Mouse (Mus musculus): ENCODE results near the gene Dazl. TPM values are rescaled to one million over a fixed set of nuclear protein-coding genes. Genes with fewer than 3 reads are reported as not detected.

Dazl gene
- polyA plus RNA-seq, 1 experiment = not detected

GRCm38 (mm10) chr17:50260856-50261255 is 32.6 kb downstream of the Dazl start:
- H3K36me3 ChIP-seq (ENCODE audit: control insufficient read depth, insufficient read depth) = no peaks in the 10 kb centered on the region
- H3K79me3 ChIP-seq (ENCODE audit: low read depth) = no peaks in the 10 kb centered on the region
- no peaks in the 10 kb centered on the region for H3K27me3 ChIP-seq (ENCODE audit: control insufficient read depth, insufficient read depth, insufficient read length)
- no peak overlapping the region for H3K4me3 ChIP-seq (ENCODE audit: insufficient read depth, poor library complexity, severe bottlenecking)
- H3K79me2 ChIP-seq (ENCODE audit: control insufficient read depth, insufficient read depth) = no peaks in the 10 kb centered on the region
- H3ac ChIP-seq (ENCODE audit: control insufficient read depth, insufficient read length, low read depth) = no peak overlapping the region
- TF ChIP-seq CEBPB (IDR thresholded peaks at IDR 0.05; ENCODE audit: low read depth) (no peak), USF1 (IDR thresholded peaks at IDR 0.05; ENCODE audit: low read depth) (no peak), MYOD1 (IDR thresholded peaks at IDR 0.05; ENCODE audit: control insufficient read depth, insufficient read length, low read depth) (no peak), MYOG (IDR thresholded peaks at IDR 0.05; ENCODE audit: control insufficient read depth, extremely low read depth, insufficient read length) (no peak), CTCF (IDR thresholded peaks at IDR 0.05; ENCODE audit: control insufficient read depth, insufficient read depth, insufficient read length) (no peak), MAX (IDR thresholded peaks at IDR 0.05) (no peak), FOSL1 (IDR thresholded peaks at IDR 0.05; ENCODE audit: insufficient read depth, low read length, poor library complexity, severe bottlenecking) (no peak)

GRCm38 (mm10) chr17:50246605-50247004 is 46.8 kb downstream of the Dazl start:
- no peaks in the 10 kb centered on the region for H3K79me2 ChIP-seq (ENCODE audit: control insufficient read depth, insufficient read depth)
- no peaks in the 10 kb centered on the region for H3K79me3 ChIP-seq (ENCODE audit: low read depth)
- TF ChIP-seq CEBPB (IDR thresholded peaks at IDR 0.05; ENCODE audit: low read depth) (no peak), MYOD1 (IDR thresholded peaks at IDR 0.05; ENCODE audit: control insufficient read depth, insufficient read length, low read depth) (no peak), MAX (IDR thresholded peaks at IDR 0.05) (no peak), USF1 (IDR thresholded peaks at IDR 0.05; ENCODE audit: low read depth) (no peak), MYOG (IDR thresholded peaks at IDR 0.05; ENCODE audit: control insufficient read depth, extremely low read depth, insufficient read length) (no peak), CTCF (IDR thresholded peaks at IDR 0.05; ENCODE audit: control insufficient read depth, insufficient read depth, insufficient read length) (no peak), FOSL1 (IDR thresholded peaks at IDR 0.05; ENCODE audit: insufficient read depth, low read length, poor library complexity, severe bottlenecking) (no peak)
- no peak overlapping the region for H3ac ChIP-seq (ENCODE audit: control insufficient read depth, insufficient read length, low read depth)
- no peaks in the 10 kb centered on the region for H3K36me3 ChIP-seq (ENCODE audit: control insufficient read depth, insufficient read depth)
- H3K4me3 ChIP-seq (ENCODE audit: insufficient read depth, poor library complexity, severe bottlenecking) = no peak overlapping the region
- H3K27me3 ChIP-seq (ENCODE audit: control insufficient read depth, insufficient read depth, insufficient read length) = no peaks in the 10 kb centered on the region

- Histone ChIP-seq H3ac (ENCODE audit: control insufficient read depth, insufficient read length, low read depth) (no peak overlapping the region), H3K4me3 (ENCODE audit: insufficient read depth, poor library complexity, severe bottlenecking) (no peak overlapping the region), H3K79me2 (ENCODE audit: control insufficient read depth, insufficient read depth) (no peaks in the 10 kb centered on the region), H3K27me3 (ENCODE audit: control insufficient read depth, insufficient read depth, insufficient read length) (no peaks in the 10 kb centered on the region), H3K36me3 (ENCODE audit: control insufficient read depth, insufficient read depth) (no peaks in the 10 kb centered on the region), H3K79me3 (ENCODE audit: low read depth) (no peaks in the 10 kb centered on the region)
- no peak for TF ChIP-seq FOSL1 (IDR thresholded peaks at IDR 0.05; ENCODE audit: insufficient read depth, low read length, poor library complexity, severe bottlenecking)
- TF ChIP-seq MAX (IDR thresholded peaks at IDR 0.05) = no peak
- no peak for TF ChIP-seq MYOG (IDR thresholded peaks at IDR 0.05; ENCODE audit: control insufficient read depth, extremely low read depth, insufficient read length)
- no peak for TF ChIP-seq USF1 (IDR thresholded peaks at IDR 0.05; ENCODE audit: low read depth)
- TF ChIP-seq CEBPB (IDR thresholded peaks at IDR 0.05; ENCODE audit: low read depth) = no peak
- no peak for TF ChIP-seq MYOD1 (IDR thresholded peaks at IDR 0.05; ENCODE audit: control insufficient read depth, insufficient read length, low read depth)
- no peak for TF ChIP-seq CTCF (IDR thresholded peaks at IDR 0.05; ENCODE audit: control insufficient read depth, insufficient read depth, insufficient read length)
Measured at GRCm38 (mm10) chr17:50244675-50245074, 48.8 kb downstream of the Dazl start.

GRCm38 (mm10) chr17:50243326-50243725 is 50.1 kb downstream of the Dazl start:
- TF ChIP-seq USF1 (IDR thresholded peaks at IDR 0.05; ENCODE audit: low read depth) = no peak
- TF ChIP-seq MYOG (IDR thresholded peaks at IDR 0.05; ENCODE audit: control insufficient read depth, extremely low read depth, insufficient read length) = no peak
- no peak for TF ChIP-seq MYOD1 (IDR thresholded peaks at IDR 0.05; ENCODE audit: control insufficient read depth, insufficient read length, low read depth)
- no peak for TF ChIP-seq CEBPB (IDR thresholded peaks at IDR 0.05; ENCODE audit: low read depth)
- no peak for TF ChIP-seq FOSL1 (IDR thresholded peaks at IDR 0.05; ENCODE audit: insufficient read depth, low read length, poor library complexity, severe bottlenecking)
- no peak for TF ChIP-seq MAX (IDR thresholded peaks at IDR 0.05)
- TF ChIP-seq CTCF (IDR thresholded peaks at IDR 0.05; ENCODE audit: control insufficient read depth, insufficient read depth, insufficient read length) = no peak
- Histone ChIP-seq H3K36me3 (ENCODE audit: control insufficient read depth, insufficient read depth) (no peaks in the 10 kb centered on the region), H3K79me3 (ENCODE audit: low read depth) (no peaks in the 10 kb centered on the region), H3K4me3 (ENCODE audit: insufficient read depth, poor library complexity, severe bottlenecking) (no peak overlapping the region), H3K79me2 (ENCODE audit: control insufficient read depth, insufficient read depth) (no peaks in the 10 kb centered on the region), H3ac (ENCODE audit: control insufficient read depth, insufficient read length, low read depth) (no peak overlapping the region), H3K27me3 (ENCODE audit: control insufficient read depth, insufficient read depth, insufficient read length) (no peaks in the 10 kb centered on the region)

GRCm38 (mm10) chr17:50237818-50238610 is 55.4 kb downstream of the Dazl start:
- no peak for TF ChIP-seq USF1 (IDR thresholded peaks at IDR 0.05; ENCODE audit: low read depth)
- no peak for TF ChIP-seq FOSL1 (IDR thresholded peaks at IDR 0.05; ENCODE audit: insufficient read depth, low read length, poor library complexity, severe bottlenecking)
- TF ChIP-seq MYOG (IDR thresholded peaks at IDR 0.05; ENCODE audit: control insufficient read depth, extremely low read depth, insufficient read length) = no peak
- no peak for TF ChIP-seq MYOD1 (IDR thresholded peaks at IDR 0.05; ENCODE audit: control insufficient read depth, insufficient read length, low read depth)
- H3K79me3 ChIP-seq (ENCODE audit: low read depth) = no peaks in the 10 kb centered on the region
- H3K27me3 ChIP-seq (ENCODE audit: control insufficient read depth, insufficient read depth, insufficient read length) = no peaks in the 10 kb centered on the region

More at GRCm38 (mm10) chr17:50237818-50238610, 55.4 kb downstream of the Dazl start:
- Histone ChIP-seq H3K4me3 (ENCODE audit: insufficient read depth, poor library complexity, severe bottlenecking) (no peak overlapping the region), H3K36me3 (ENCODE audit: control insufficient read depth, insufficient read depth) (no peaks in the 10 kb centered on the region), H3K79me2 (ENCODE audit: control insufficient read depth, insufficient read depth) (no peaks in the 10 kb centered on the region), H3ac (ENCODE audit: control insufficient read depth, insufficient read length, low read depth) (no peak overlapping the region)
